Mouse (Mus musculus): ENCODE measurements around the gene Macrod2. TPM values are rescaled to one million over a fixed set of nuclear protein-coding genes. Genes with fewer than 3 reads are reported as not detected.

Macrod2 gene
- polyA plus RNA-seq, 1 experiment from 2014 or later: 19.9 TPM

- ATAC-seq (replicated peaks; ENCODE audit: low FRiP score): no peak
- H3K4me3 ChIP-seq (ENCODE audit: low read depth, low read length): no peak overlapping the region
- H3K4me1 ChIP-seq (replicated peaks; ENCODE audit: control insufficient read depth, insufficient read depth, low read length): no peaks in the 10 kb centered on the region
- no peak overlapping the region for H3K9ac ChIP-seq (ENCODE audit: low read depth, low read length)
- no peaks in the 10 kb centered on the region for H3K9me3 ChIP-seq (ENCODE audit: control insufficient read depth, low read length)
- H3K27ac ChIP-seq (ENCODE audit: low read depth, low read length): no peak overlapping the region
- no peak overlapping the region for H3K4me2 ChIP-seq
- DNase-seq (ENCODE audit: low spot score): no peak
- WGBS: 77% methylated on average over 2 of the region's 2 CpGs
- H3K36me3 ChIP-seq (ENCODE audit: control insufficient read depth, insufficient read depth, low read length): no peaks in the 10 kb centered on the region
- H3K27me3 ChIP-seq (replicated peaks; ENCODE audit: control insufficient read depth, insufficient read depth, low read length): no peaks in the 10 kb centered on the region
These were observed 852.6 kb downstream of the Macrod2 start for GRCm38 (mm10) chr2:141247680-141248079.

GRCm38 (mm10) chr2:141264582-141264981 is 869.5 kb downstream of the Macrod2 start:
- no peak for DNase-seq (ENCODE audit: low spot score)
- WGBS: 83% methylated on average over 4 of the region's 4 CpGs
- ATAC-seq (replicated peaks; ENCODE audit: low FRiP score): no peak
- H3K4me1 ChIP-seq (replicated peaks; ENCODE audit: control insufficient read depth, insufficient read depth, low read length): no peaks in the 10 kb centered on the region
- no peaks in the 10 kb centered on the region for H3K27me3 ChIP-seq (replicated peaks; ENCODE audit: control insufficient read depth, insufficient read depth, low read length)
- H3K4me2 ChIP-seq: no peak overlapping the region
- no peak overlapping the region for H3K27ac ChIP-seq (ENCODE audit: low read depth, low read length)
- no peak overlapping the region for H3K4me3 ChIP-seq (ENCODE audit: low read depth, low read length)
- no peak overlapping the region for H3K9ac ChIP-seq (ENCODE audit: low read depth, low read length)
- H3K9me3 ChIP-seq (ENCODE audit: control insufficient read depth, low read length): no peaks in the 10 kb centered on the region
- no peaks in the 10 kb centered on the region for H3K36me3 ChIP-seq (ENCODE audit: control insufficient read depth, insufficient read depth, low read length)

- Histone ChIP-seq H3K27ac (ENCODE audit: low read depth, low read length) (no peak overlapping the region), H3K4me1 (replicated peaks; ENCODE audit: control insufficient read depth, insufficient read depth, low read length) (no peaks in the 10 kb centered on the region), H3K9ac (ENCODE audit: low read depth, low read length) (no peak overlapping the region), H3K27me3 (replicated peaks; ENCODE audit: control insufficient read depth, insufficient read depth, low read length) (no peaks in the 10 kb centered on the region), H3K4me3 (ENCODE audit: low read depth, low read length) (no peak overlapping the region), H3K9me3 (ENCODE audit: control insufficient read depth, low read length) (no peaks in the 10 kb centered on the region), H3K4me2 (no peak overlapping the region), H3K36me3 (ENCODE audit: control insufficient read depth, insufficient read depth, low read length) (no peaks in the 10 kb centered on the region)
- ATAC-seq (replicated peaks; ENCODE audit: low FRiP score) (no peak), DNase-seq (ENCODE audit: low spot score) (no peak)
These were observed 871.5 kb downstream of the Macrod2 start for GRCm38 (mm10) chr2:141266591-141266990.

GRCm38 (mm10) chr2:141271541-141271940 is 876.4 kb downstream of the Macrod2 start:
- DNase-seq (ENCODE audit: low spot score) (no peak), ATAC-seq (replicated peaks; ENCODE audit: low FRiP score) (peak; percentile 64)
- H3K9me3 ChIP-seq (ENCODE audit: control insufficient read depth, low read length): no peaks in the 10 kb centered on the region
- H3K27me3 ChIP-seq (replicated peaks; ENCODE audit: control insufficient read depth, insufficient read depth, low read length): no peaks in the 10 kb centered on the region
- 28% methylated on average over 4 of the region's 4 CpGs for WGBS
- H3K4me3 ChIP-seq (ENCODE audit: low read depth, low read length): no peak overlapping the region
- H3K4me1 ChIP-seq (replicated peaks; ENCODE audit: control insufficient read depth, insufficient read depth, low read length): no peaks in the 10 kb centered on the region
- no peaks in the 10 kb centered on the region for H3K36me3 ChIP-seq (ENCODE audit: control insufficient read depth, insufficient read depth, low read length)
- H3K4me2 ChIP-seq: no peak overlapping the region
- H3K27ac ChIP-seq (ENCODE audit: low read depth, low read length): no peak overlapping the region
- H3K9ac ChIP-seq (ENCODE audit: low read depth, low read length): no peak overlapping the region

GRCm38 (mm10) chr2:141272966-141273365 is 877.9 kb downstream of the Macrod2 start:
- Histone ChIP-seq H3K36me3 (ENCODE audit: control insufficient read depth, insufficient read depth, low read length) (no peaks in the 10 kb centered on the region), H3K27me3 (replicated peaks; ENCODE audit: control insufficient read depth, insufficient read depth, low read length) (no peaks in the 10 kb centered on the region), H3K4me2 (no peak overlapping the region), H3K9ac (ENCODE audit: low read depth, low read length) (no peak overlapping the region), H3K4me3 (ENCODE audit: low read depth, low read length) (no peak overlapping the region), H3K27ac (ENCODE audit: low read depth, low read length) (no peak overlapping the region), H3K9me3 (ENCODE audit: control insufficient read depth, low read length) (no peaks in the 10 kb centered on the region), H3K4me1 (replicated peaks; ENCODE audit: control insufficient read depth, insufficient read depth, low read length) (no peaks in the 10 kb centered on the region)
- no peak for ATAC-seq (replicated peaks; ENCODE audit: low FRiP score)
- 50% methylated on average over 4 of the region's 4 CpGs for WGBS
- no peak for DNase-seq (ENCODE audit: low spot score)

- no peak overlapping the region for H3K9ac ChIP-seq (ENCODE audit: low read depth, low read length)
- H3K36me3 ChIP-seq (ENCODE audit: control insufficient read depth, insufficient read depth, low read length): no peaks in the 10 kb centered on the region
- no peaks in the 10 kb centered on the region for H3K4me1 ChIP-seq (replicated peaks; ENCODE audit: control insufficient read depth, insufficient read depth, low read length)
- WGBS: 43% methylated on average over 2 of the region's 2 CpGs
- ATAC-seq (replicated peaks; ENCODE audit: low FRiP score): no peak
- H3K4me2 ChIP-seq: no peak overlapping the region
- no peak overlapping the region for H3K4me3 ChIP-seq (ENCODE audit: low read depth, low read length)
- H3K9me3 ChIP-seq (ENCODE audit: control insufficient read depth, low read length): no peaks in the 10 kb centered on the region
- H3K27ac ChIP-seq (ENCODE audit: low read depth, low read length): no peak overlapping the region
- H3K27me3 ChIP-seq (replicated peaks; ENCODE audit: control insufficient read depth, insufficient read depth, low read length): no peaks in the 10 kb centered on the region
- DNase-seq (ENCODE audit: low spot score): no peak
These were observed 879.2 kb downstream of the Macrod2 start for GRCm38 (mm10) chr2:141274262-141274661.

- no peak overlapping the region for H3K27ac ChIP-seq (ENCODE audit: low read depth, low read length)
- H3K9ac ChIP-seq (ENCODE audit: low read depth, low read length): no peak overlapping the region
- no peaks in the 10 kb centered on the region for H3K4me1 ChIP-seq (replicated peaks; ENCODE audit: control insufficient read depth, insufficient read depth, low read length)
- no peaks in the 10 kb centered on the region for H3K36me3 ChIP-seq (ENCODE audit: control insufficient read depth, insufficient read depth, low read length)
- H3K9me3 ChIP-seq (ENCODE audit: control insufficient read depth, low read length): no peaks in the 10 kb centered on the region
- no peak overlapping the region for H3K4me3 ChIP-seq (ENCODE audit: low read depth, low read length)
- ATAC-seq (replicated peaks; ENCODE audit: low FRiP score) (no peak), DNase-seq (ENCODE audit: low spot score) (no peak)
- 57% methylated on average over 5 of the region's 5 CpGs for WGBS
- H3K27me3 ChIP-seq (replicated peaks; ENCODE audit: control insufficient read depth, insufficient read depth, low read length): no peaks in the 10 kb centered on the region
- no peak overlapping the region for H3K4me2 ChIP-seq
These were observed 884.1 kb downstream of the Macrod2 start for GRCm38 (mm10) chr2:141279130-141279698.

GRCm38 (mm10) chr2:141280817-141281216 is 885.7 kb downstream of the Macrod2 start:
- H3K9me3 ChIP-seq (ENCODE audit: control insufficient read depth, low read length): no peaks in the 10 kb centered on the region
- H3K4me2 ChIP-seq: no peak overlapping the region
- no peaks in the 10 kb centered on the region for H3K36me3 ChIP-seq (ENCODE audit: control insufficient read depth, insufficient read depth, low read length)
- DNase-seq (ENCODE audit: low spot score) (no peak), ATAC-seq (replicated peaks; ENCODE audit: low FRiP score) (no peak)
- no peak overlapping the region for H3K9ac ChIP-seq (ENCODE audit: low read depth, low read length)
- H3K27me3 ChIP-seq (replicated peaks; ENCODE audit: control insufficient read depth, insufficient read depth, low read length): no peaks in the 10 kb centered on the region
- no peak overlapping the region for H3K27ac ChIP-seq (ENCODE audit: low read depth, low read length)
- no peaks in the 10 kb centered on the region for H3K4me1 ChIP-seq (replicated peaks; ENCODE audit: control insufficient read depth, insufficient read depth, low read length)
- no peak overlapping the region for H3K4me3 ChIP-seq (ENCODE audit: low read depth, low read length)
- WGBS: 48% methylated on average over 1 of the region's 1 CpGs

- H3K9ac ChIP-seq (ENCODE audit: low read depth, low read length): no peak overlapping the region
- H3K4me3 ChIP-seq (ENCODE audit: low read depth, low read length): no peak overlapping the region
- H3K27me3 ChIP-seq (replicated peaks; ENCODE audit: control insufficient read depth, insufficient read depth, low read length): no peaks in the 10 kb centered on the region
- no peak for DNase-seq (ENCODE audit: low spot score)
- ATAC-seq (replicated peaks; ENCODE audit: low FRiP score): peak; percentile 89
- WGBS: 57% methylated on average over 7 of the region's 7 CpGs
- H3K9me3 ChIP-seq (ENCODE audit: control insufficient read depth, low read length): no peaks in the 10 kb centered on the region
- no peaks in the 10 kb centered on the region for H3K4me1 ChIP-seq (replicated peaks; ENCODE audit: control insufficient read depth, insufficient read depth, low read length)
- no peaks in the 10 kb centered on the region for H3K36me3 ChIP-seq (ENCODE audit: control insufficient read depth, insufficient read depth, low read length)
- H3K27ac ChIP-seq (ENCODE audit: low read depth, low read length): no peak overlapping the region
- H3K4me2 ChIP-seq: peak overlapping the region; percentile 46
These were observed 891.1 kb downstream of the Macrod2 start for GRCm38 (mm10) chr2:141286110-141286747.
